Mouse (Mus musculus) neural tube, embryonic 11.5 days (tissue): ENCODE data around the gene Trmt10a. TPM values are rescaled to one million over a fixed set of nuclear protein-coding genes. Genes with fewer than 3 reads are reported as not detected.

Experiments
- ATAC-seq: fragments of 200-750 bp; cut with Nextera tagmentation; 2 replicates; pipeline ENCODE4 v1.8.0; 2017; ENCODE audit warnings: moderate number of reproducible peaks, mild to moderate bottlenecking, moderate TSS enrichment, moderate library complexity; ENCODE audit not compliant: insufficient read depth, low FRiP score, low TSS enrichment
- DNase-seq: peaks from one replicate; pipeline ENCODE4 v3.0.0-alpha.2; 2015; ENCODE audit warnings: low spot score
- H3K27ac ChIP-seq: fragments of 300-500 bp; sonication (generic); 2 replicates; pipeline ENCODE4 v1.5.1; 2014; ENCODE audit warnings: low read depth, mild to moderate bottlenecking, low read length
- H3K27me3 ChIP-seq: fragments of 300-500 bp; sonication (generic); 2 replicates; pipeline ENCODE4 v1.6.1; 2014; ENCODE audit warnings: mild to moderate bottlenecking, low read length, mixed read lengths; ENCODE audit not compliant: control insufficient read depth, insufficient read depth
- H3K36me3 ChIP-seq: fragments of 300-500 bp; sonication (generic); 2 replicates; pipeline ENCODE4 v1.6.1; 2014; ENCODE audit warnings: mild to moderate bottlenecking, low read length, moderate library complexity, mixed read lengths; ENCODE audit not compliant: control insufficient read depth, insufficient read depth
- H3K4me1 ChIP-seq: fragments of 300-500 bp; sonication (generic); 2 replicates; pipeline ENCODE4 v1.6.1; 2014; ENCODE audit warnings: low read length, mixed read lengths; ENCODE audit not compliant: control insufficient read depth, insufficient read depth
- H3K4me2 ChIP-seq: fragments of 300-500 bp; sonication (generic); 2 replicates; pipeline ENCODE4 v1.6.1; 2014; ENCODE audit warnings: low read depth, mild to moderate bottlenecking, moderate library complexity
- H3K4me3 ChIP-seq: fragments of 300-500 bp; sonication (generic); 2 replicates; pipeline ENCODE4 v1.5.1; 2014; ENCODE audit warnings: low read depth, low read length
- H3K9ac ChIP-seq: fragments of 300-500 bp; sonication (generic); 2 replicates; pipeline ENCODE4 v1.6.1; 2014; ENCODE audit warnings: mild to moderate bottlenecking, low read length
- H3K9me3 ChIP-seq: fragments of 300-500 bp; sonication (generic); 2 replicates; pipeline ENCODE4 v1.6.1; 2016; ENCODE audit warnings: low read length; ENCODE audit not compliant: control insufficient read depth
- WGBS: fragments of 180-500 bp; shearing (Covaris S2); extraction: QIAGEN DNeasy Blood & Tissue Kit; methylation state at CpG from one replicate; pipeline ENCODE4 v1.1.7; 2014; 5-methylcytosine and 5-hydroxymethylcytosine counted together
- polyA plus RNA-seq: library from polyadenylated mRNA; unstranded; fragments of >200 nt; fragmentation: Nextera tagmentation; extraction: Ambion mirVana; gene quantifications from 2 replicates; pipeline ENCODE4 v1.2.1, GENCODE M21; 2014

Gene Trmt10a
- polyA plus RNA-seq, 1 experiment from 2014 or later, result 17.0 TPM

DNA sequence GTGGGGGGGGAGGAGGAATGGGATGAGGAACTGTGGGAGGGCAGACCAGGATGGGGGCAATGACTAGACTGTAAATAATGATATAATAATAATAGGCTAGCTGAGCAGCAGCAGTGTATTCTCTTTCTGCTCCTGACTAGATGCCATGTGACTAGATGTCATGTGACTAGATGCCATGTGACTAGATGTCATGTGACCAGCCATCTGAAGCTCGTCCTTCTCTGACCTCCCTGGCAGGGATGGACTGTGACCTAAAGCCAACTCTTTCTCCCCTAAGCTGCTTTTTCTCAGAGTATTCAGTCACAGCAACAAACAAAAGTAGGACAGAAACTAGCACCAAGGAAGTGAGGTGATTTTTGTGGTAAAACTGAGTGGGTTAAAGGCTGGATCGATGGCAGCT, 38.8 kb downstream of the Trmt10a start:
- Histone ChIP-seq H3K4me3 (no peak overlapping the region), H3K36me3 (no peaks in the 10 kb centered on the region), H3K27me3 (no peaks in the 10 kb centered on the region), H3K4me1 (no peaks in the 10 kb centered on the region), H3K4me2 (no peak overlapping the region), H3K9ac (no peak overlapping the region), H3K9me3 (no peaks in the 10 kb centered on the region), H3K27ac (no peak overlapping the region)
- DNase-seq, result no peak
- ATAC-seq, result no peak
- WGBS, result 88% methylated on average over 2 of the region's 2 CpGs

DNA sequence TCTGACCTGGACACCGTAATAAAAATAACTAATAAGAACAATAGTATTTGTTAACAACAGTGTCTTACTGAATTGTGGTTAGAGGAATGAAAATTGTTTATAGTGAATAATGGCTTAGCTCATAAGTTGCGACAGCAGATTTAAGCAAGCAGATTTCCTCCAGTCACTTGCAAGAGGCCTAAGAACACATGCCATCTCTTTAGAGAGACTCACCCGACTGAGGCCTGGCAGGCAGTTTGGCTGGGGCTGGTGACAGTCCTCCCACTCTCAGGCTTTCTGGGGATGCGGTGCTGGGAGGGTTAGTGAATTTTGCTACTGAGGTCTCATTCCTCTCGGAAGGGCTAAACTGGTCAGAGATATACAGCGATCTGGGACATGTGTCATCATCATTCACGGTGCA, 40.1 kb downstream of the Trmt10a start:
- H3K4me1 ChIP-seq, result no peaks in the 10 kb centered on the region
- H3K9me3 ChIP-seq, result no peaks in the 10 kb centered on the region
- H3K9ac ChIP-seq, result no peak overlapping the region
- DNase-seq (no peak), ATAC-seq (no peak)
- H3K4me3 ChIP-seq, result no peak overlapping the region
- no peak overlapping the region for H3K27ac ChIP-seq
- H3K27me3 ChIP-seq, result no peaks in the 10 kb centered on the region
- H3K4me2 ChIP-seq, result no peak overlapping the region
- whole genome bisulfite sequencing, result 92% methylated on average over 7 of the region's 7 CpGs
- H3K36me3 ChIP-seq, result no peaks in the 10 kb centered on the region

DNA sequence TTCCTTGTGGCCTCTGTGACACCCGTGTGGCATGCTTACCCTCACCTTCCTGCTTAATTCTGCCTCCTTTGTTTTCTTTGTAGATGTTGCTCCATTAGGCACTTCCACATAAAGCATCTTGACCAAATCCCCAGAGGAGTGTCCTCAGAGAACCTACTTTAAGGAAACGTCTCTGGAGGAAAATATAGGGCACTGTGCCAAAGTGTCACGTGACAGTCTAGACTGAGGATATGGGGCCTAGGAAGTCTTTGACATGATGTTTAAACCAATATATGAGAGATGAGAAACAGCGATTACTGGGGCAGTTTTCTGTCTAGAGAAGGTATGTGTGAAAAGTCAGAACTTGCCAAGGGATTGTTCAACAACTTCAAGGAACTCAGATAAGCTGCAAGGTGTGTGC, 42.0 kb downstream of the Trmt10a start:
- Histone ChIP-seq H3K9ac (no peak overlapping the region), H3K9me3 (no peaks in the 10 kb centered on the region), H3K4me2 (no peak overlapping the region), H3K36me3 (no peaks in the 10 kb centered on the region), H3K27me3 (no peaks in the 10 kb centered on the region), H3K27ac (no peak overlapping the region), H3K4me3 (no peak overlapping the region), H3K4me1 (no peaks in the 10 kb centered on the region)
- WGBS, result 74% methylated on average over 4 of the region's 4 CpGs
- DNase-seq (no peak), ATAC-seq (no peak)

DNA sequence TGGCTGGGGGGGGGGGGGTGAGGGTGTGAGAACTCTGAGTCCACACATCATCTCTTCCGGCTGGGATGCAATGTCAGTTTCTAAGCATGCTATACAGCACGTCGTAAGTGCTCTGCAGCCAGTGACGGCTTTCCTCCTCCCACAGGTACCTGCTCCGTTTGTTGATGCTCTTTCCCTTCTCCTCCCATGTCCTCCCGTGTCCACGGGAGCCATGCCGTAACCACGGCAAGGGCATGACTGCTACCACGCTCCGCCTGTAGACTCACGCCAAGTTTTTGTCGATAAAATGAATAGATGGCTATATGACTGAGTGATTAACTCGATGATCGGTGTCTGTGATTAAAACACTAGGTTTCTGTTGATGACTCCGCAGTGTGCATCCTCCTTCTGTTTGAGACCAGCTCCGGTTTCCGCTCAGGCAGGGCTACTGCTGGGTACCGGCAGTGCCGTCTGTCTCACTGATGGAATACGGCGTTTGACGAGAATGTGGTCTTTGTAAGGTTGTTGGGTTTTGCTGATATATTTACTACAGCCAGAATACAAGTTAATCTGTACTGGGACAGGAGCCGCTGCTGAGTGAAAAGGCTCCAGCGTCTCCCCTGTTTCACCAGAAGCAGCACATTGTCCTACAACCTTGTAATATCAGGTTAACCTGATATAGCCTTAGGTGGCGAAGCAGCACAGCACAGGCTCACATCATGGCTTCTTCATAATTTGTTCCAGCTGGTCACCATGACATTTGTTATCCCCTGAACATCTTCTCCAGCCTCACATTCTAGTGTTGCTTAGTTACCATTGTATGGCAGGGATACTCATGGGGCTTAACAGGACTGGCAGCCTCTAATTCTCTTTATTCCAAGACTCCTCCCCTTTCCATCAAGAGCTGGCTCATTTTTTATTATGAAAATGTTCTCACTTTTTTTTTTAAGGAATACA, 43.0 kb downstream of the Trmt10a start:
- Histone ChIP-seq H3K4me3 (no peak overlapping the region), H3K4me1 (no peaks in the 10 kb centered on the region), H3K27me3 (no peaks in the 10 kb centered on the region), H3K9me3 (no peaks in the 10 kb centered on the region), H3K9ac (no peak overlapping the region), H3K27ac (no peak overlapping the region), H3K4me2 (no peak overlapping the region), H3K36me3 (no peaks in the 10 kb centered on the region)
- 88% methylated on average over 26 of the region's 26 CpGs for WGBS
- DNase-seq (no peak), ATAC-seq (no peak)

DNA sequence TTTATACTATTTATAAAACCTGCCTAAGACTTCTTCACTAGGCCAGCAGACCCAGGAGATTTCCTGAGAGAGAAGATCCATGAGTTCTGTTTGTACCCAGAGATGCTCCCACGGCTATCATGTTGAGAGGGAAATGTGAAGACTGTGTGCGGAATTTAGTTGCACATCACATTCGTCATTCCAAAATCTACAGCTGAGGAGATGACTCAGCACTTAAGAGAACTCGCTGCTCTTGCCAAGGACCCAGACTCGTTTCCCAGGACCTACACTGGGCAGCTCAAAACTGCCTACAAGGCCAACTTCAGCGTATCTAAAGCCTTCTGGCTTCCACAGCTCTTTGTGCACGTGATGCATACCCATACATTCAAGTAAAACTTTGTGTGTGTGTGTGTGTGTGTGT, 49.0 kb downstream of the Trmt10a start:
- Histone ChIP-seq H3K27ac (no peak overlapping the region), H3K4me2 (no peak overlapping the region), H3K27me3 (no peaks in the 10 kb centered on the region), H3K4me1 (no peaks in the 10 kb centered on the region), H3K4me3 (no peak overlapping the region), H3K9me3 (no peaks in the 10 kb centered on the region), H3K9ac (no peak overlapping the region), H3K36me3 (no peaks in the 10 kb centered on the region)
- ATAC-seq (no peak), DNase-seq (no peak)
- WGBS, result 89% methylated on average over 7 of the region's 7 CpGs

DNA sequence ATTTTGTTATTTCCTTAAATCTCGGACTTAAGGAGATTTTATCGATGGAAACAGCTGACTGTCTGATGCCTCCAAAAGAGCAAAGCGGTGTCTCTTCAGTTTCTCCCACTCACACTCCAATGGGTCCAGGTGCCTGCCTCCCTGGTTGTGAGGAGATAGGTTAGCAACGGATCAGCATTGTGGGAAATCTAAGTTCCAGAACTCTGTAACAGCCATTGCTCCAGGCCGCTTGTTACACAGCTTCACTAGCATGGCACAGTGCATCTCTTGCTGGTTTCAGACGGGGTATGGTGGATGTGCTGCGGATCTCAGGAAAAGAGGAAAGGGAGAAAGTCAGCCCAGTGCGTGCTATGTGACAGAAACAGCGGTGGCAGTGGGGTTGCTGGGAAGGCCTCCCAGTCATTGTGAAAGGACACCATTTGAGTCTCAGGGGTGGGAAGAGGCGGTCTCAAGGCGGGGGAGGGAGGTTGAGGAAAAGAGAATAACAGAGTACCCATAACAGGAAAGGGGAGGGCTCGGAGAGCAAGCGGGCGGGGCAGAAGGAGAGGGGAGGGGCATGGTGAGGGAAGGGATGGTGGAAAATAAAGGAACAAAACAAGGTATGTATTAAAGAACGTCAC, 50.5 kb downstream of the Trmt10a start, which contains the start of gene 4930579F01Rik:
TSS of gene 4930579F01Rik (minus strand) at position 143 of the 620 bp plus-strand sequence.
- Histone ChIP-seq H3K4me3 (no peak within 1 kb of the TSS), H3K36me3 (no peaks in the 10 kb centered on the region), H3K9ac (no peak within 1 kb of the TSS), H3K27ac (no peak within 1 kb of the TSS), H3K27me3 (no peaks in the 10 kb centered on the region), H3K4me2 (no peak within 1 kb of the TSS), H3K4me1 (no peaks in the 10 kb centered on the region), H3K9me3 (no peaks in the 10 kb centered on the region)
- DNase-seq (no peak), ATAC-seq (no peak)
- 79% methylated on average over 15 of the region's 15 CpGs for WGBS

DNA sequence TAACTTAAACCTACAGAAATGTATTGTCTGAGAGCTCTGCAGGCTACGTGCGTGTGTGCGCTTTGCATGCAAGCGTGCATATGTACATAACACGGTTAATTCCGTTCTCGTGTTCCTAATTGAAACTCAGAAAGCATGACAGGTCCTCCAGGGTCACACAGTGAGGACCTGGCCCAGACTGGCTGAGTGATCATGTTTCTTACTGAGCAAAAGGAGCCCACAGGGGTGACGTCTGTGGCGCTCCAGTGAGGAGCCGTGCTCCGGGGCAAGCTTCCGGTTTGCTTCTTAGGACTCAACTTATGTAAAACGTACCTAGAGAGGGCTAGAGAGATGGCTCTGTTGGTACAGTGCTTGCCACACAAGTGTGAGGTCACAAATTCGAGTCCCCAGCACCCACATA, 53.8 kb downstream of the Trmt10a start:
- WGBS, result 83% methylated on average over 14 of the region's 14 CpGs
- Histone ChIP-seq H3K27me3 (no peaks in the 10 kb centered on the region), H3K36me3 (no peaks in the 10 kb centered on the region), H3K4me1 (no peaks in the 10 kb centered on the region), H3K4me3 (no peak overlapping the region), H3K9me3 (no peaks in the 10 kb centered on the region), H3K9ac (no peak overlapping the region), H3K27ac (no peak overlapping the region), H3K4me2 (no peak overlapping the region)
- no peak for ATAC-seq
- no peak for DNase-seq

DNA sequence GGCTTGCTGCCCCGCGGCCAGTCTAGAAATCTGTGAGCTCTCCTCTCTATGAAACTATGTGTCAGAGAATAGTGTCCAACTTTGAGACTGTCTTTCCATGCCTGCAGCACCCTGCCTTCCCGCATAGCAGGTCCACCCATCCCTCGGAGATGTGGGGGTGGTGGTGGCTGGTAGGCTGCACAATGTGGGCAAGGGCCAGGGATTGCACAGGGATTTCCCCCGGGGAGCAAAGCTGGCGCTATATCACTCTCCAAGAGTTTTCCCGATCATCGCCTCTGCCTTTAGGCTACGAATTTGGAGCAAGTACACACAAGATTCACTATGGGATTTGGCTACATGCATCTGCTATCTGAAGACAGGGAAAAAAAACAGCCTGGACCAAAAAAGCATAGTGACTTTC, 54.3 kb downstream of the Trmt10a start:
- 75% methylated on average over 9 of the region's 9 CpGs for WGBS
- Histone ChIP-seq H3K27ac (no peak overlapping the region), H3K9ac (no peak overlapping the region), H3K36me3 (no peaks in the 10 kb centered on the region), H3K4me2 (no peak overlapping the region), H3K9me3 (no peaks in the 10 kb centered on the region), H3K27me3 (no peaks in the 10 kb centered on the region), H3K4me3 (no peak overlapping the region), H3K4me1 (no peaks in the 10 kb centered on the region)
- ATAC-seq (peak; percentile 11; the same call in 1 of the 2 replicates), DNase-seq (no peak)
